Mouse (Mus musculus): ENCODE data around the gene Sord.
"Not testable (repeated sequence)": the region's sequence is repeated elsewhere in the genome, so short reads cannot be mapped to it uniquely, and the experiment has no call there.

Gene Sord

DNA sequence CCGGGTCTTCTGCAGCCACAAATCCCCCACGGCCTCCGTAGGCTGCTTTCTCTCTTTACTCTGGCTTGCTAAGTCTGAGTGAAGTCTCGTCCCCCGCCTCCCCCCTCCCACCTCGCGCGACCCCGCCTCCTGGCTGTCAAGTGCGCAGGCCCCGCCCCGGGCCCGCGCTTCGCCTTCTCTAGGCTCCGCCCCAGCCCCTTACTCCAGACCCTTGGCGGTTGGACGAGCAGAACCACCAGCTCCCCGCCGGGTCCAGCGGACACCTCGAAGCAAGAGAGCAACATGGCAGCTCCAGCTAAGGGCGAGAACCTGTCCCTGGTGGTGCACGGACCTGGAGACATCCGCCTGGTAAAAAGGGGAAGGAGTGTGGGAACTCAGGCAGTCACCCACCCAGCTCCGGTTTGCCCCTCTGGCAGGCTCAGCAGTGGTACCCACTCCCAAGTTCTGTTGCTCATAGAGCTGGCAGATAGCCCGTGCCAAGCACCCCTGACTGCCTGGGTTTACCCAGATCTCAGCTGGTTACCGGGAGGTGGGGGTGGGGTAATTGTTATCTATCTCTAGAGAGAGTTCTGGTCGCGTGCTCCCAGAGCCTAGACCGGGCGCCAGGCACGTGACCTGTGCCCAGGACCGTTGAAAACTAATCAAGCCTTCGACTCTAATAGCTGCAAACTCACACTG lies at the start of gene Sord:
TSS of gene Sord (plus strand) at position 139 of the 678 bp plus-strand sequence.
- DNase-seq (ENCODE audit: low read depth, low spot score): peak; percentile 77

DNA sequence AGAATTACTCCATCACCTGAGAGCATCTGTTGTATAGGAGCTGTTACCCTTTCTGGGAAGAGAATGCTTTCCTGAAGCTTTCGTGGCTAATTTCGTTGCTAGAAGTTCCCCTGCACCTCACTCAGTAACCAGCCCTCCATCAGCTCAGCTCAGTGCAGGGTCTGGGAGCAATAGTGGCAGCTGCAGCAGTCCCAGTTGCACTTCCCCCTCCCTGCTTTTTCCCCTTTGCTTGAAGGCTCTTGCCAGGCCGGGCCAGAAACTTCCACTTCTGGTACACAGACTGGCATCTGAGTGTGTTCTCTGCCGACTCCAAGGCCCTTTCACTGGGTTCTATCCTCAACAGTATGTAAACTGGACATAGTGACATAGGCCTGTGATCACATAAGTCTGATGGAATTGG lies 49.5 kb upstream of the Sord start:
- DNase-seq (ENCODE audit: low read depth, low spot score): no peak

DNA sequence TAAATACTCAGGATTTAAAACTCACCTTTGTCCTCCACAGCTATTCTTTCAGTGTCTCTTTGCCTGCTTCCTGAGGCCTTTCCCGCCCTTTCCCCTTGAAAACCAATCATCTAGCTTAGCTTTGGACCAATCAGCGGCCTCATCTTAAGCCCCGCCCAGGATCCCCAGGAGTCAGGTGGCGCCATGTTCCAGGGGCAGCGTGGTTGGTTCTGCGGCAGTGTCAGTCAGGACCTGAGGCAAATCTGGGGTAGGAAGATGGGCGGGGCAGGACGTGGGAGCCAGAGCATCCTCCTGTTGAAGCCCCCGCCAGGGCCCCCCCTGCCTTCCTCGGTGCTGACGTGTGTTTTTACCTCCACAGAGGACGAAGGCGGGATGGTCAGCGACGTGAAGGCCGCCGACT lies 48.4 kb upstream of the Sord start, which contains the start of the genes Patl2 and Terb2:
TSS of gene Patl2 (minus strand) at position 84 of the 400 bp plus-strand sequence.
TSS of gene Terb2 (plus strand) at position 167 of the 400 bp plus-strand sequence.
- DNase-seq (ENCODE audit: low read depth, low spot score): no peak

DNA sequence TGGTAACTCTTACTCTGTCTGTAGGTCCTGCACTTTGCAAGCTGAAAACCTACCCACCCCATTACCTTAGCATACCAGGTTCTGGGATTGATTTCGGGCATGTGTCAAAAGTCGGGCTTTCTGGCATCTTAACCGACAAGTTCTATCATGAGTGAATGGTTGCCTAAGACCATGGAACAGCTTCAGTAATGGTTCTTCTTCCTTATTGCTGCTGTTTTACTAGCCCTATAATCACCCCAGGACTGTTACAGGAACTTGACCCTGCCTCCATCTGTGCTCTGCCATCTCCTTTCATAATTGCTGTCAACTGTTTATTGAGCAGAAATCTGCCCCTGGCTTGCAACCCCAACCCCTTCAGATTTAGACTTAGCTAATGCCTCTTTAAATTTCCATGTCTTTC lies 47.8 kb upstream of the Sord start:
- DNase-seq (ENCODE audit: low read depth, low spot score): peak; percentile 8

DNA sequence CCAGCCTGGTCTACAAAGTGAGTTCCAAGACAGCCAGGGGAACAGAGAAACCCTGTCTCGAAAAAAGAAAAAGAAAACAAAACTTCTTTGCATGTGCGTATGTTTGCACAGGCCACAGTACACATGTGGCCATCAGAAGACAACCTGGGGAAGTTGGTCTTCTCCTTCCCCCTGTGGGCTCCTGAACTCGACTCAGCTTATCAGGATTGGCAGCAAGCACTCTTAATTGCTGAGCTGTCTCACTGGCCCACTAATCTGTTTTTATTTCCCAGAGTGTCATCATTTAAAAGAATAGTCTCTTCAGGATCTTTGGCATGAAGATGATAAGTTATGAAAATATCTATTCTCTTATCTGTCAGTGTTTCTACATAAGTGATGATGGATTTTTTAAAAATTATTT lies 42.7 kb upstream of the Sord start:
- no peak for DNase-seq (ENCODE audit: low read depth, low spot score)

DNA sequence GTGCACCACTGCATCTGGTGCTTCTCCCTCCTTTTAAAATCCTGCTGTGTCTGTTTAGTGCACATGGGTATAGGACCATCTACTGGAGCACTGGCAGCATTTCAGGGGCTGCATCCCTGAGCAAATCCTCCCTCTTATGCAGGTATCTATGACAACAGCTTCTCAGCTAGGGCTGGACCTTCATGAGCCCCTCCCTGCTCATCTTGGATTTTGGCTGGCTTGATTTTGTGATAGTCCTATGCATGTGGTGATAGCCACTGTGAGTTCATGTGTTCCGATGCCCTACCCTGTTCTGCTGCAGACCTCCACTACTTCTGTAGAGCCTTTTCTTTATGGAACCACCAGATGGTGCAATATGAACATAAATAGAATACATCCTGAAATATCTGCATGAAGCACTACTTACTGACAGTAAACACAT lies 40.0 kb upstream of the Sord start:
- peak; percentile 4 for DNase-seq (ENCODE audit: low read depth, low spot score)

DNA sequence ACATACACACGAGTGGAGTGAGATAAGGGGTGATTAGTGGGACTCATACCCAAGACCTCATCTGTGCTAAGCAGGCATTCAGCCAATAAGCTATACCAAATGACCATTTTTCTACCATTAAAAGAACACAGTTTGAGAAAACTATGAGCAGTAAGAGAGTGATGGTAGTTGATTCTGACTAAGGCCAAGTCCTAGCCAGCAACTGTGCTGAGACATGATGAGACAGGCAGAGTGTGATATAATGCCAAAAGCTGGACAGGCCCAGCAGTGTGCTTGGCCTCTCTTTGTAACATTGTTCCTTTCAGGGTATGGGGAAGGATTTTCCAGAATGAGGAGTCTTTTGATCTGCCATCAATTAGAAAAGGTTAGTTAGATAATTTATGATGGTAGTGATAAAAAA lies 33.0 kb upstream of the Sord start:
- DNase-seq (ENCODE audit: low read depth, low spot score): no peak

DNA sequence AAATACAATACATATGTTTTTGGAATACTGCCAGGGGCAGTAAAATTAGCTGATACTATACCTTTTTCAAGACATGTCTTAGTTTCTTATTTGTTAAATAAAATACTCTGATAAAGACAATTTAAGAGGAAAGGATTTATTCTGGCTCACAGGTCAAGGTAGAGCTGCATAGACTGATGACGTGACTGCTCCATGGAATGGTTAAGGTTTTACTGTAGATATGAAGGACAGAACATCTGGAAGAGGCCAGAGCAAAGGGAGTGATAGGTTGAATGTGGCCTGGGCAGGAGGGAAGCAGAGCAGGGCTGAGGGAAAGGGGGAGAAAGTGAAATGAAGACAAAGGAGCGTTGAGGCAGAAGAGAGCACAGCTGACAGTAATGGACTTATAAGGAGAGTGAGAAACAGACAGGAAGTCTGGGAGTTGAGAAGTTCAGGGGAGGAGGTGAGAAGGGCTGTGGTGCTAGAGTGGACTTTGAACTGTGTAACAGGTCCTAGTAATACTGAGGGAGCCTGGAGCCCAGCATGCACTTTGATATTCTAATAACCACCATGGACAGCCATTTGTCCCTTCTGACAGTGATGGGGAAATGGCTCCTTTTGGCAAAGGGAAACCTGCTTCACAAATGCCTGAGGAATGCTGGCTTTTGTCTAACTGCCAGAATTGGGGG lies 28.0 kb upstream of the Sord start:
- no peak for DNase-seq (ENCODE audit: low read depth, low spot score)

DNA sequence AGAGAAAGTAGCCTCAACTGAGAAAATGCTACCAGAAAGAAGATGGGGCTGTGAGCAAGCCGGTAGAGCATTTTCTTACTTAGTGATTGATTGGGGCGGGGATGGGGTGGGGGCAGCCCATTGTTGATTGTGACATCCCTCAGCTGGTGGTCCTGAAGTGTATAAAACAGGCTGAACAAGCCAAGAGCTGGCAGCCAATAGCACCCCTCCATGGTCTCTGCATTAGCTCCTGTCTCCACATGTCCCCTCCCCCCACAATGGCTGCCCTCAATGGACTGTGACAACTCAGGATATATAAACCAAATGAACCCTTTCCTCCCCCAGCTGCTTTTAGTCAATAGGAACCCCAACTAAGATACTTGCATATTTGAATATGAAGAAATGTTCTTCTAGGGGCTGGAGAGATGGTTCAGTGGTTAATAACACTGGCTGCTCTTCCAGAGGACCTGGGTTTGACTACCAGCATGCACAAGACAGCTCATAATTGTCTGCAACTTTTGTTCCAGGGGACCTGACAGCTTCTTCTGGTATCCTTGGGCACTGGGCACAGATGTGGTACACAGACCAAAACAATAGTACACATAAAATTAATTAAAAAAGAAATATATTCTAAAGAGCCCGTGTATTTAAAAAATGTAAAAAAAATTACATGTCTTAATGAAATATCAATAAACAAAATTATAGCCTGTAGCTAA lies 23.9 kb upstream of the Sord start:
- DNase-seq (ENCODE audit: low read depth, low spot score): no peak

DNA sequence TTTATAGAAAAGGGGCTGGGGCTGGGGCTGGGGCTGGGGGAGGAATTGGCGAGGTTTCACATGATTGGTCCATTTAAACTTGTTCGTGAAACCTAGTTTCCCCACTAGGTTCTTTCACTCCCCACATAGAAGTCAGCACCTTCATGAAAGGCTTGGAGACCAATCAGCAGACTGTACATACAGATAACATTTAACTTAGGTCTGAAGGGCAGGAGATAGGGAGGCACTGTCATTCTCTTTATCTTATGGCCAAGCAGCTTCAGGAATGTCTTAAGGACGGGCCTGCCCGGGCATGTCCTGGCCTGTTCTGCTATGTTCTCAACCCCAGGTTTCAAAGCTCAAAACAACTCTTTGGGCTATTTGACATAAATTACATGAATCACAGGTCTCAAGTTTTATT lies 17.5 kb upstream of the Sord start:
- DNase-seq (ENCODE audit: low read depth, low spot score): not testable (repeated sequence)

DNA sequence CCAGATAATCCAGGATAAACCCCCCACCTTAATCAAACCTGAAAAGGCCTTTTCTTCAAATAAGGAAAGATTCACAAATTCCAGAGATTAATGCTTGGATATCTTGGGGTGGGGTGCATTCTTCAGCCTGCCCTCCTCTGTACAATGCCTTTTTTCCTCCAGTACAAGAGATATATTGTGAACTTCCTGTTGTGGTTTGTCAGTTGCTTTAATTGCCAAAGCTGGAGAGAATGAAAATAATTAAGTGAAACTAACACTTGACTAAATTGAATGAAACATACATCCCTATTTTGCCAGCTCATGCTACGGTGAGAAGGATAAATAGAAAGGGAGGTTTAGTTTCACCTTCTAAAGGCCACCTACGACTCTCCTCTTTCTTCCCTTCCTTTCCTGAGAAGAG lies 16.3 kb upstream of the Sord start:
- DNase-seq (ENCODE audit: low read depth, low spot score): no peak

DNA sequence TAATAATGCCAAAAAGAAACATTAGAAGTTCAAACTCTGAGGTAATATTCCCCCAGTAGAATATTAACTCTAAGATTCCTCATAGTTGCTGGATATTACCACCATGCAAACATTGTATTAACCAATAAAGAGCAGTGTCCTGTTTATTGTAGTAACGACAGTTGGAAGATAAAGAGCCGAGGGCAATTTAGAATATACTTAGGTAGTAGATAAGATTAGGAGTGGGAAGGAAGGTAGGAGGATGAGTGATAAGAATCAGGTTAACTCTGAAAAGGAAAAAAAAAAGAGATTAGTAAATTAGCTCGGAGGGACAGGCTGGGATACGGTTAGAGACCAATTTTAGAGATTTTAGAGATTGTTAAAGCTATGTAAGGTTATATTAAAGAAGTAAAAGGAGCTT lies 13.2 kb upstream of the Sord start:
- no peak for DNase-seq (ENCODE audit: low read depth, low spot score)

DNA sequence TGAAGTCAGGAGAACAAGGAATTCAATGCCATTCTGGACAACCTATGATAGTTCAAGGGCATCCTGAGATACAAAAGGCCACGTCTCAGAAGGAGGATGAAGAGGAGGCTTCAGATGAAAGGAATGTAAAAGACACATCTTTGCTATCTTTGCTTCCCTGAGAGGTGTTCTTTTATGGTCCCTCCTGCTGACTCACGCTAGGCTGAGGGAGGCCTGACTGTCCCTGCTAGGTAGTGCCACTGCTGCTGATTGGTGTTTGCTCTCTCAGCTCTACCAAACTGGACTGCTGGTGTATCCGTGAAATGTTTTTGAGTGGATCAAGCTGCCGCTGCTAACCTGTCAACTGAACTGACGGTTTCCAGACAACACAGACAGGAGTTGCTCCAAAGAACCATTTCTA lies 12.8 kb upstream of the Sord start:
- no peak for DNase-seq (ENCODE audit: low read depth, low spot score)

DNA sequence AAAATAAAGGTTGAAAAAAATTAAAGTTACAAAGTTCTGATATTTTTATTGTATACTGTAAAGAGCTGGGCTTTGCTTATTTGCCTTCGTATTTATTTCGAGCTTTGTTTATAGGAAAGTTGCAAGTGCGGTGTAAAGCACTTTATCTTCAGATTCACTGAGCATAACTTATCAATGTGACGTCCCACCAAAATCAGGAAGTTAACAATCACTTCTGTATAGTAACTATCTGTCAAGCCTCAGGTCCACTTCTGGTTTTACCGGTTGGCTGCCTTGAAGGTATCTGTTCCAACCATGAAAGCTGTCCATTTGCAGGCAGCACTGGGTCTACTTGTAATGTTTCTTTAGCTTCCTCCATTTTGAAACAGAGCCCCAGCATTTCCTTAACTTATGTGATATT lies 12.3 kb upstream of the Sord start:
- DNase-seq (ENCODE audit: low read depth, low spot score): no peak

DNA sequence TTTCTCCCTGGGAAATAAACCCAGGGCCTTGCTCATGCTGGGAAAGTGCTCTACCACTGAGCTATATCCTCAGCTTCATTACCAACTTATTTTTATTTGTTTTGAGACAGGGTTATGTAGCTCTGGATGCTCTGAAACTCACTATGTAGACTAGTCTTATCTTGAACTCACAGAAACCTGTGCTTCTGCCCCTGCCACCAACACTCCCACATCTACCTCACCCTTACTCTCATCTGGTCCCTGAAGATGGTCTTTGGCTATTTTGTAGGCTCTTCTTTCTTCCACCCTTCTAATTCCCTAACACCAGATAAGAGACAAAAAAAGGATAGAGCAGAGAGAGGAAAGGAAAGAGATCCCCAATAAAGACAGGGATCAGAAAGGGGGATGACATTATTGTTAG lies 10.9 kb upstream of the Sord start:
- DNase-seq (ENCODE audit: low read depth, low spot score): no peak

DNA sequence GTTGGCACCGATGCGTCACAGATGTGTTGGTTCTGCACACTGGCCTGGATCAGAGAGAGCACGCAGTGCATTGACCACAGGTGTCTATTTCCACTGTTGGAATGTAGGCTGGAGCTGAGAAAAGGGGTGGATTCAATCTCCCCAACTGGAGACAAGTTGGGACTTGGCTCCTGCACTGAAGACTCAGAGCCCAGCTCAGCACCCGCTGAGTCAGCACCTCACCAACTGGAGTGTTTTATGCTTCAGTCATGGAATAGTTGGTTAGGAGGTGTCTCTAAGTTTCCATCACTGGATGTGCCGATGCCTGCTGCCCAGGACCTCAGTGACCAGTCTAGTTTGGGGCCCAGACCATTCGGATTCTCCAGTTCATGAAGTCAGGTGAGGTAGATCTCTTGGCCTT lies 4.2 kb upstream of the Sord start:
- no peak for DNase-seq (ENCODE audit: low read depth, low spot score)

DNA sequence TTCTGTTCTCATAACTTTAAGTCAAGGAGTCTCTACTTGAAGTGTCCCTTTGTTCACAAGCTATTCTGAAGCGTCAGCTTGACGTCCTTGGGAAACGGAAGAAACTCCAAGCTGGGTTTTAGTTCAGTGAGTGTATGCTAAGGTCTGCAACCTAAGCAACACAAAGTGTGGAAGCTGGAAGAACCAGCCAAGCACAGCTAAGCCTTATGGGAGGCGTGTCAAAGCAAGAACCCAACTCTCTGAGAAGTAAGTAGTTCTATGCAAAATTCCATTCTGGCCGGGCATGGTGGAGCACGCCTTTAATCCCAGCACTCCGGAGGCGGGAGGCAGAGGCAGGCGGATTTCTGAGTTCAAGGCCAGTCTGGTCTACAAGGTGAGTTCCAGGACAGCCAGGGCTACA lies 2.9 kb upstream of the Sord start:
- no peak for DNase-seq (ENCODE audit: low read depth, low spot score)

DNA sequence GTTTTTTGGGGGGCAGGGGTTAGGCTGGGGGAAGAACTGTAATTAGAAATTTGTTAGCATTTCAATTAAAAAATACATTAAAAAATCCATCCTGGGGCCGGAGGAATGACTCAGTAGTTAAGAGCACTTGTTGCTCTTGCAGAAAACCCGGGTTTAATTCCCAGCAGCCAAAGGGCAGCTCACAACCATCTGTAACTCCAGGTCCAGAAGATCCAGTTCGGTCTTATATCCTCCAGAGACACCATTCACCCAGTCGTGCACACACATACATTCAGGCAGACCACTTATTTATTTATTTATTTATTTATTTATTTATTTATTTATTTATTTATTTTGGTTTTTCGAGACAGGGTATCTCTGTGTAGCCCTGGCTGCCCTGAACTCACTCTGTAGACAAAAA lies 1.2 kb upstream of the Sord start:
- DNase-seq (ENCODE audit: low read depth, low spot score): no peak

DNA sequence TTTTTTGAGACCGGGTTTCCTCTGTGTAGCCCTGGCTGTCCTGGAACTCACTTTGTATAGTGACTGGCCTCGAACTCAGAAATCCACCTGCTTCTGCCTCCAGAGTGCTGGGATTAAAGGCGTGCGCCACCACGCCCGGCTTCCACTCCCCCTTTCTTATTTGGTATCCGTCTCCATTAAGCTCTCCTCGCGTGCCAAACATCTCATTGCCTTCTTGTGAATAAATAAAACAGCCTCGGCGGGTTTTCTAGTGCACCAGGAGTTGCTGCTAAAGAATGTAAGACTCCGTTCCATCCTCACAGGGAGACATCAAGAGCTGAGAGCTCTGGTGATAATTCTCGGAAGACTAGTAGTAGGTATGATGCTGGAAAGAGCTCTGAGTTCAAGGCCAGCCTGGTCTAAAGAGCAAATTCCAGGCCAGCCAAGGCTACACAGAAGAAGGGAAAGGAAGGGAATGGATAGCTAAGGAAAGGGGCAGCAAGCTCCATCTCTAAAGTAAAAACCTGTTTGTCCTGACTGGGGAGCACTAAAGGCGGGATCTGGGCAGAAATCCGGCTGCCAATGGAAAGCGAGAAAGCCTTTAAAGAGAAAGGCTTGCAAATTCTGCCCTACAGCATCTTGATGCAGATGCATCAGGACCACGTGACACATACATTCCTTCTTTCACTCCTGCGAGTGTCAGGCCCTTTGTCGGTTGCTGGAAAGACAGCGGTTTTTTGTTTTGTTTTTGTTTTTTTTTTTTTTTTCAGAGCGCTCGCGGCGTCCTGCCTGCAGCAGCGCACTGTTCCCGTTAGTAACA lies 591 bp upstream of the Sord start:
- DNase-seq (ENCODE audit: low read depth, low spot score): peak; percentile 38

DNA sequence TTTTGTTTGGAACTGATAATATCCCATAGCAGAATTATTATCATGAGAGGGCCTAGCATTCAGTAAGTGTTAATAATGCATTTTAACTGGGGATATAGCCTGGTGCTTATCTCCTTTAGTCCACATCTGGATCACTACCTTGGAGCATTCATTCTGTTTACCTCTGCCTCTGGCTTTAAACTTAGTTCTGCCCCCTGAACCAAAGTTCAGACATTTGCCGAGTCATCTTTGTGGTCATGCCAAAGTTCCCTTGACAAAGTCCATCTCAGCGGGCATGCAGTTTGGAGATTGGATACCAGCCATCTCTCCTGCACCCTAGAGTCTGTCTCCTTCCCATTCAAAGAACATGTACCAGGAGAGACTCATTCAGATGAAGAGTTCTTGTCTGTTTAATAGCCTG lies 876 bp downstream of the Sord start:
- DNase-seq (ENCODE audit: low read depth, low spot score): no peak

DNA sequence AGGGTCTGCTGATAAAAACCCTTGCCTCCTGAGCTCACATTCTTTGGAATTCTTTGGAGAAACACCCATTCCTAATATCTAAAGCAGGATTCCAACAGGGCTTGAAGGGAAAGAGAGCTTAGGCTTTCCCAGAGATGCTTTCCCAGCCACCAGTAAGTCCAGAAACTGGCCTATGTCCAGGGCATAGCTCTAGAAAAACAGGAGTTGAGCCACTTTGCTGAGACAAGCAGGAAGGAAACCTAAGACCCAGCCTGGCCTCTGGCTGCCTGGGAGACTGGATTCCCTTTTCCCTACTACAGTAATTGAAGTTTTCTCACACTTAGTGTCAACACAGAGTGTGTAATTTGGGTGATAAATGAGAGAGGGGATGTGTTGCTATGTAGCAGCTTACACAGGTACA lies 1.8 kb downstream of the Sord start:
- no peak for DNase-seq (ENCODE audit: low read depth, low spot score)

DNA sequence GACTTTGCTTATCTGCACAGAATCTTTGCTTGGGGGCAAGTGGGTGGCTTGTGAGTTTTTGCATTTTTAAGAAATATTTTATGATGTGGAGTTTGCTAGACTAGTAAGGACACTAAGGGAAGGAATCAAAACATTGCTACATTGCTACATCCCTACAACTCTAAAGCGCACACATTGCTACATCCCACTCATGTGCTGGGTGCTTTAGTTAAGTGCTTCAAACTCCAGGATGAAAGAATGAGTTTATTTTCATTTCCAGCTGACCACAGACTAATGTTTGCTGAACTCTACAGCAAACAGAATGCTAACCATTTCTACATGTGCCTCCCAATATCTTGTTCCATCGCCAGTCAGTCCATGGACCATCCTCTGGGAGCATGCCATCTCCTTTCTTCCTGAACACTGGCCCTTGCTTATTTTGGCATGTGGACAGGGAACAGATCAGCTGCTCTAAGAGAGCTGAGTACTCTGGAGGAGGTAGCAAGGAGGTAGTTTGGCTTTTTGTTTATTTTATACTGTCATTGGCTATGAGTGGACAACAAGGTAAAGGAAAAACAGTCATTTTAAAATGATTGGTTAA lies 3.4 kb downstream of the Sord start:
- DNase-seq (ENCODE audit: low read depth, low spot score): no peak
